Mouse (Mus musculus) thymus, adult 2 months (tissue): ENCODE results near the gene Wipf2.

ENCODE experiments used
- CTCF ChIP-seq: fragments of 200-500 bp; IDR thresholded peaks from 2 replicates; pipeline ENCODE4 v1.5.1; 2012; ENCODE audit warnings: mild to moderate bottlenecking, control low read depth, low read length, moderate library complexity, borderline replicate concordance; ENCODE audit not compliant: control insufficient read depth, poor library complexity, insufficient read depth; ENCODE audit errors: extremely low read depth
- POLR2A ChIP-seq: fragments of 200-500 bp; IDR thresholded peaks from 2 replicates; pipeline ENCODE4 v1.6.1; 2012; ENCODE audit warnings: mild to moderate bottlenecking, low read length, control low read depth, moderate library complexity; ENCODE audit not compliant: control insufficient read depth, poor library complexity, insufficient read depth; ENCODE audit errors: extremely low read depth

DNA sequence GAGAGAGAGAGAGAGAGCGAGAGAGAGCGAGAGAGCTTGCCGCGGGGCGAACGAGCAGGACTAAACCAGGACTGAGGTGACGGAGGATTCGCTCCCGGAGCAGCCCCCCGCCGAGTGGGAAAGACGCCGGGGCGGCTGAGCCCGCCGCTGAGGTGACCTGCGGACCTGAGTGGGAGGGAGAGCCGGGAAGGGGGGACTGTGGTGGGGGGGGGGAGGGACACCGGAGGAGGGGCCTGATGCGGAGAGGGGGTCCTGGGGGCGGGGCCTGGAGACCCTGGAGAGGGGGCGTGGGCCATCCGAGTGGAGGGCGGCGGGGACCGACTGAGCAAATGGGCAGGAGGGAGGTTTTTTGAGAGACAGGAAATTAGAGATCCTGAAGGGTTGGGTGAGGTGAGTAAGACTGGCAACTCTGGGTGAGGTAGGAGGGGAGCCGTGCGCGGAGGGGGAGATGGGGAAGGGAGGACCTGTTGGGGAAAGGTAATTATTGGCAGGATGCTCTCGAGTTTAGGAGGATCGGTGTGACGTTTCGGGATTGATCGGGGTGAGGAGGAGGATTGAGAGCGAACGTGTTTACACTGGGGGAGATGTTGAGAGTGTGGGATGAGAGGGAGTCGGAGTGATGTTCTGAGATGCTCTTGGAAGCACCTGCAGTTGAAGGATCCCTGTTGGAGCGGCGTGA, 452 bp downstream of the Wipf2 start:
- TF ChIP-seq CTCF (no peak), POLR2A (no peak)
